Mouse (Mus musculus): ENCODE data around the gene Plekhh3. TPM values are rescaled to one million over a fixed set of nuclear protein-coding genes. Genes with fewer than 3 reads are reported as not detected.

Plekhh3 gene
- polyA plus RNA-seq, 1 experiment from 2014 or later = 1.1 TPM

- no peaks in the 10 kb centered on the region for H3K9me3 ChIP-seq (replicated peaks)
- DNase-seq (no peak), ATAC-seq (ENCODE audit: low read depth) (no peak)
- 0 out of 2 replicates have a peak overlapping the region, but pooled peaks have one; percentile 11 for H3K9ac ChIP-seq
- H3K27ac ChIP-seq = no peak overlapping the region
- no peaks in the 10 kb centered on the region for H3K36me3 ChIP-seq
- peaks cover 11% of the 10 kb centered on the region for H3K4me1 ChIP-seq (replicated peaks)
- H3K4me2 ChIP-seq = peak overlapping the region; percentile 47
- peak overlapping the region; percentile 30 for H3K4me3 ChIP-seq (replicated peaks)
- 16% methylated on average over 19 of the region's 19 CpGs for whole genome bisulfite sequencing (ENCODE audit: insufficient replicate concordance)
- peaks cover 55% of the 10 kb centered on the region for H3K27me3 ChIP-seq
Observed at GRCm38 (mm10) chr11:101143338-101144225, 27.6 kb downstream of the Plekhh3 start.

GRCm38 (mm10) chr11:101142215-101142967, 28.8 kb downstream of the Plekhh3 start:
- Histone ChIP-seq H3K27ac (no peak overlapping the region), H3K9me3 (replicated peaks) (no peaks in the 10 kb centered on the region), H3K27me3 (peaks cover 56% of the 10 kb centered on the region), H3K4me3 (replicated peaks) (no peak overlapping the region), H3K9ac (no peak overlapping the region), H3K4me2 (no peak overlapping the region), H3K4me1 (replicated peaks) (peaks cover 11% of the 10 kb centered on the region), H3K36me3 (no peaks in the 10 kb centered on the region)
- no peak for DNase-seq
- no peak for ATAC-seq (ENCODE audit: low read depth)
- 70% methylated on average over 10 of the region's 10 CpGs for WGBS (ENCODE audit: insufficient replicate concordance)

GRCm38 (mm10) chr11:101141088-101141487, 30.1 kb downstream of the Plekhh3 start:
- Histone ChIP-seq H3K9me3 (replicated peaks) (no peaks in the 10 kb centered on the region), H3K27ac (no peak overlapping the region), H3K4me2 (no peak overlapping the region), H3K4me1 (replicated peaks) (peaks cover 11% of the 10 kb centered on the region), H3K27me3 (peaks cover 56% of the 10 kb centered on the region), H3K4me3 (replicated peaks) (no peak overlapping the region), H3K36me3 (no peaks in the 10 kb centered on the region), H3K9ac (no peak overlapping the region)
- WGBS (ENCODE audit: insufficient replicate concordance) = 69% methylated on average over 8 of the region's 8 CpGs
- DNase-seq = no peak
- no peak for ATAC-seq (ENCODE audit: low read depth)

- Histone ChIP-seq H3K9ac (no peak overlapping the region), H3K9me3 (replicated peaks) (no peaks in the 10 kb centered on the region), H3K4me1 (replicated peaks) (peaks cover 11% of the 10 kb centered on the region), H3K27me3 (peaks cover 56% of the 10 kb centered on the region), H3K27ac (no peak overlapping the region), H3K4me2 (peak overlapping the region; percentile 46; the same call in 1 of the 2 replicates), H3K4me3 (replicated peaks) (peak overlapping the region; percentile 29), H3K36me3 (no peaks in the 10 kb centered on the region)
- ATAC-seq (ENCODE audit: low read depth) (no peak), DNase-seq (no peak)
- WGBS (ENCODE audit: insufficient replicate concordance) = 32% methylated on average over 27 of the region's 27 CpGs
Observed at GRCm38 (mm10) chr11:101140164-101140819, 30.9 kb downstream of the Plekhh3 start.

GRCm38 (mm10) chr11:101138536-101139181, 32.5 kb downstream of the Plekhh3 start:
- peaks cover 7% of the 10 kb centered on the region for H3K4me1 ChIP-seq (replicated peaks)
- H3K9ac ChIP-seq = no peak overlapping the region
- H3K27ac ChIP-seq = no peak overlapping the region
- peak overlapping the region; percentile 20 for H3K4me2 ChIP-seq
- H3K9me3 ChIP-seq (replicated peaks) = no peaks in the 10 kb centered on the region
- H3K27me3 ChIP-seq = peaks cover 51% of the 10 kb centered on the region
- no peak overlapping the region for H3K4me3 ChIP-seq (replicated peaks)
- no peaks in the 10 kb centered on the region for H3K36me3 ChIP-seq
- DNase-seq (no peak), ATAC-seq (ENCODE audit: low read depth) (no peak)
- 22% methylated on average over 15 of the region's 15 CpGs for WGBS (ENCODE audit: insufficient replicate concordance)

GRCm38 (mm10) chr11:101137000-101137399, 34.2 kb downstream of the Plekhh3 start:
- WGBS (ENCODE audit: insufficient replicate concordance) = 70% methylated on average over 7 of the region's 7 CpGs
- H3K4me3 ChIP-seq (replicated peaks) = no peak overlapping the region
- no peaks in the 10 kb centered on the region for H3K36me3 ChIP-seq
- no peaks in the 10 kb centered on the region for H3K9me3 ChIP-seq (replicated peaks)
- peaks cover 4% of the 10 kb centered on the region; the same call in 1 of the 2 replicates for H3K4me1 ChIP-seq (replicated peaks)
- no peak overlapping the region for H3K4me2 ChIP-seq
- peaks cover 38% of the 10 kb centered on the region for H3K27me3 ChIP-seq
- DNase-seq = no peak
- ATAC-seq (ENCODE audit: low read depth) = no peak
- H3K27ac ChIP-seq = no peak overlapping the region
- no peak overlapping the region for H3K9ac ChIP-seq

GRCm38 (mm10) chr11:101134217-101134865, 36.8 kb downstream of the Plekhh3 start:
- peaks cover 17% of the 10 kb centered on the region for H3K4me1 ChIP-seq (replicated peaks)
- H3K27me3 ChIP-seq = peaks cover 11% of the 10 kb centered on the region
- H3K36me3 ChIP-seq = no peaks in the 10 kb centered on the region
- no peak for ATAC-seq (ENCODE audit: low read depth)
- no peak overlapping the region for H3K4me2 ChIP-seq
- 0 out of 2 replicates have a peak, but pooled peaks cover 4% of the 10 kb centered on the region for H3K9me3 ChIP-seq (replicated peaks)
- WGBS (ENCODE audit: insufficient replicate concordance) = 75% methylated on average over 13 of the region's 13 CpGs
- DNase-seq = no peak
- H3K27ac ChIP-seq = no peak overlapping the region
- H3K9ac ChIP-seq = no peak overlapping the region
- no peak overlapping the region for H3K4me3 ChIP-seq (replicated peaks)

- peaks cover 17% of the 10 kb centered on the region for H3K4me1 ChIP-seq (replicated peaks)
- no peak for ATAC-seq (ENCODE audit: low read depth)
- DNase-seq = no peak
- H3K36me3 ChIP-seq = no peaks in the 10 kb centered on the region
- 0 out of 2 replicates have a peak, but pooled peaks cover 4% of the 10 kb centered on the region for H3K9me3 ChIP-seq (replicated peaks)
- no peak overlapping the region for H3K27ac ChIP-seq
- no peaks in the 10 kb centered on the region for H3K27me3 ChIP-seq
- 20% methylated on average over 12 of the region's 12 CpGs for whole genome bisulfite sequencing (ENCODE audit: insufficient replicate concordance)
- no peak overlapping the region for H3K9ac ChIP-seq
- no peak overlapping the region for H3K4me3 ChIP-seq (replicated peaks)
- no peak overlapping the region for H3K4me2 ChIP-seq
Observed at GRCm38 (mm10) chr11:101133037-101133436, 38.1 kb downstream of the Plekhh3 start.

GRCm38 (mm10) chr11:101131701-101132100, 39.5 kb downstream of the Plekhh3 start:
- 74% methylated on average over 6 of the region's 6 CpGs for WGBS (ENCODE audit: insufficient replicate concordance)
- DNase-seq (peak; percentile 29), ATAC-seq (ENCODE audit: low read depth) (no peak)
- Histone ChIP-seq H3K27me3 (no peaks in the 10 kb centered on the region), H3K36me3 (peaks cover 6% of the 10 kb centered on the region), H3K4me1 (replicated peaks) (peaks cover 17% of the 10 kb centered on the region), H3K4me2 (no peak overlapping the region), H3K4me3 (replicated peaks) (no peak overlapping the region), H3K9ac (no peak overlapping the region), H3K9me3 (replicated peaks) (peaks cover 10% of the 10 kb centered on the region; the same call in 1 of the 2 replicates), H3K27ac (no peak overlapping the region)

- H3K27me3 ChIP-seq = no peaks in the 10 kb centered on the region
- peak; percentile 27 for DNase-seq
- H3K9ac ChIP-seq = no peak overlapping the region; the same call in 1 of the 2 replicates
- 59% methylated on average over 2 of the region's 2 CpGs for WGBS (ENCODE audit: insufficient replicate concordance)
- peak; percentile 66 for ATAC-seq (ENCODE audit: low read depth)
- no peak overlapping the region for H3K4me2 ChIP-seq
- peaks cover 17% of the 10 kb centered on the region for H3K4me1 ChIP-seq (replicated peaks)
- peaks cover 12% of the 10 kb centered on the region for H3K36me3 ChIP-seq
- no peak overlapping the region for H3K4me3 ChIP-seq (replicated peaks)
- no peak overlapping the region for H3K27ac ChIP-seq
- peaks cover 10% of the 10 kb centered on the region; the same call in 1 of the 2 replicates for H3K9me3 ChIP-seq (replicated peaks)
Observed at GRCm38 (mm10) chr11:101131187-101131586, 40.0 kb downstream of the Plekhh3 start.

All from liver, embryonic 13.5 days (tissue).